8 mouse cellular contexts compared by ENCODE assay signal in the genomic region with DNA sequence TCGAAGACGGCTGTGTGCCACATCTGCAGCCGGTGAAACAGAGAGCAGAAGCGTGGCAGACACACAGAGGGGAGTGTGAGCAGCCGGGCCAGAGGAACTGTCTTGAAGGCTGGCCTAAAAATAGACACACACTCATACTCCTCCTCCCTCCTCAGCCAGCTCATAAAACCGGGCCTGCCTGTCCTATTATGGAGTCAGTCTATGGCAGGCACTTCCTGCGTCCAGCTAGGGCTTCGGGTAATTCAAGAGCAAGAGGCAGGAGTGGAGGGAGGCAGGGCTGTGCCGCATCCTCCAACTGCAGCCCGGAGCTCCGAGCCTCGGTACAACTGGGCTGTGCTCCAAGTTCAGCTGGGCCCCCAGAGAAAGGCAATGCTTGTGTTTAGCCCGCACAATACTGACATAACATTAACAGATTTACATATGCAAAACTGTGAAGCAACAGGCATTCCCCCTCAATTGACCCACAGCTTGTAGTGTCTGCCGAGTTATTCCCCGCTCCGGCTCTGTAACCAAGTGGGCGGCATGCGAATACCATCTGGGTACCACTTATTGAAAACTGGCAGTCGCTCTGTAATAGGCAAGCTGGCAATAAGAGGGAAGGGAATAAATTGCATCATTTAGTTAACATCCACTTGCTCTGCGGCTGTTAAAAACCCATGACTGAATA. TPM values are rescaled to one million over a fixed set of nuclear protein-coding genes. Genes with fewer than 3 reads are reported as not detected.
DNase-seq lines count a peak whose midpoint lies in the region; ATAC-seq and TF ChIP-seq lines count a peak whose summit lies in the region.

No protein-coding gene starts in this region.

- no peak for TF ChIP-seq EP300 in liver, postnatal 0 days (IDR thresholded peaks at IDR 0.05; ENCODE audit: low read depth)

- H3K4me1 ChIP-seq in liver, postnatal 0 days (ENCODE audit: insufficient read depth): peaks cover 14% of the 10 kb centered on the region
- peaks cover 47% of the 10 kb centered on the region for H3K4me1 ChIP-seq in neural tube, embryonic 13.5 days (replicated peaks)

- H3K9me3 ChIP-seq in liver, postnatal 0 days (ENCODE audit: low read length): no peaks in the 10 kb centered on the region
- H3K9me3 ChIP-seq in neural tube, embryonic 13.5 days: no peaks in the 10 kb centered on the region

- H3K9ac ChIP-seq in liver, postnatal 0 days (replicated peaks): no peak overlapping the region
- H3K9ac ChIP-seq in neural tube, embryonic 13.5 days: peak overlapping the region; percentile 58

- ATAC-seq in liver, postnatal 0 days: peak; percentile 60; the same call in 1 of the 2 replicates
- ATAC-seq in neural tube, embryonic 13.5 days (ENCODE audit: low read depth): peak; percentile 94

- H3K4me3 ChIP-seq in liver, postnatal 0 days (ENCODE audit: low read depth, low read length): no peak overlapping the region
- peak overlapping the region; percentile 21 for H3K4me3 ChIP-seq in neural tube, embryonic 13.5 days

- peaks cover 4% of the 10 kb centered on the region; the same call in 1 of the 2 replicates for H3K36me3 ChIP-seq in liver, postnatal 0 days (replicated peaks; ENCODE audit: insufficient read depth, low read length)
- H3K36me3 ChIP-seq in neural tube, embryonic 13.5 days: no peaks in the 10 kb centered on the region

- H3K27ac ChIP-seq in liver, postnatal 0 days (ENCODE audit: low read depth): peak overlapping the region; percentile 62
- peak overlapping the region; percentile 87 for H3K27ac ChIP-seq in neural tube, embryonic 13.5 days (replicated peaks)

- H3K27me3 ChIP-seq in liver, postnatal 0 days (ENCODE audit: insufficient read depth, low read length): no peaks in the 10 kb centered on the region
- peaks cover 12% of the 10 kb centered on the region; the same call in 1 of the 2 replicates for H3K27me3 ChIP-seq in neural tube, embryonic 13.5 days

- no peak for TF ChIP-seq CTCF in liver, postnatal 0 days (IDR thresholded peaks at IDR 0.05; ENCODE audit: low read depth)

- peak; percentile 26 to 27 for DNase-seq in CD8-positive naive resting alpha-beta T cell, adult 2 months (ENCODE audit: low read depth in 2 of 2, low spot score in 2 of 2)
- peak; percentile 26 for DNase-seq in cerebellum, adult 11-12 months
- DNase-seq in forelimb bud, embryonic 11.5 days (ENCODE audit: low read depth, low spot score): peak; percentile 78
- peak; percentile 77 for DNase-seq in heart, postnatal 4 days
- DNase-seq in layer of hippocampus, adult 18-20 months (ENCODE audit: low spot score in 2 of 2): peak; percentile 91 to 94
- DNase-seq in liver, postnatal 0 days: peak; percentile 44
- peak; percentile 67 to 72 for DNase-seq in thymus, adult 18-20 months

- WGBS in liver, postnatal 0 days (ENCODE audit: insufficient replicate concordance): 38% methylated on average over 20 of the region's 20 CpGs
- 5% methylated on average over 20 of the region's 20 CpGs for WGBS in neural tube, embryonic 13.5 days

- peak overlapping the region; percentile 53 for H3K4me2 ChIP-seq in liver, postnatal 0 days (ENCODE audit: low read depth, low read length)
- H3K4me2 ChIP-seq in neural tube, embryonic 13.5 days: peak overlapping the region; percentile 57

RNA-seq across cellular contexts. Expression of a gene that starts 37.2 kb away (rescaled TPM):
- total RNA-seq in heart, postnatal 4 days (2021): 10 to 100 TPM; 66.1 to 67.0 TPM
- 100 to 1,000 TPM in 1 of 2 experiments, 10 to 100 TPM in 1; 94.3 to 100 TPM for total RNA-seq in layer of hippocampus, adult 18-20 months (2021)
- 18.4 and 18.9 TPM in 2 replicates for polyA plus RNA-seq in liver, postnatal 0 days (2015; fragmentation: Nextera tagmentation; extraction: Ambion mirVana)
- polyA plus RNA-seq in neural tube, embryonic 13.5 days (2015; fragmentation: Nextera tagmentation; extraction: Ambion mirVana): 73.2 and 74.0 TPM in 2 replicates

Comparison
In these comparisons a context has a peak if more than half of its experiments do, and no peak if none do; other contexts are left out.
1. DNase-seq: peak in every context shown above with its lines; median percentile 92 in layer of hippocampus, adult 18-20 months; 78 in forelimb bud, embryonic 11.5 days; 77 in heart, postnatal 4 days; 70 in thymus, adult 18-20 months; 44 in liver, postnatal 0 days; 26 in CD8-positive naive resting alpha-beta T cell, adult 2 months; 26 in cerebellum, adult 11-12 months.